Mouse (Mus musculus) left cerebral cortex, postnatal 14 days (tissue): ENCODE measurements at regions not wholly inside any gene's neighbourhood (a gene's known extent, or its start where the extent isn't known, plus 50 kb on each side); places are given as distances from the start of the nearest gene placed in this dataset.
A peak's percentile ranks its signal among the peaks of the same experiment; 100 is the strongest.

Experiments used
- DNase-seq, 2 experiments: peaks; one replicate each; pipeline ENCODE4 v3.0.0; 2021 to 2022; ENCODE audit warnings: low spot score in 2 of 2, mixed read lengths in 1 of 2
- intact Hi-C: fragments of 180-260 bp; cut with DNase I; formaldehyde crosslinking; loops from one replicate; pipeline ENCODE4 v1.15.1; 2025

DNA sequence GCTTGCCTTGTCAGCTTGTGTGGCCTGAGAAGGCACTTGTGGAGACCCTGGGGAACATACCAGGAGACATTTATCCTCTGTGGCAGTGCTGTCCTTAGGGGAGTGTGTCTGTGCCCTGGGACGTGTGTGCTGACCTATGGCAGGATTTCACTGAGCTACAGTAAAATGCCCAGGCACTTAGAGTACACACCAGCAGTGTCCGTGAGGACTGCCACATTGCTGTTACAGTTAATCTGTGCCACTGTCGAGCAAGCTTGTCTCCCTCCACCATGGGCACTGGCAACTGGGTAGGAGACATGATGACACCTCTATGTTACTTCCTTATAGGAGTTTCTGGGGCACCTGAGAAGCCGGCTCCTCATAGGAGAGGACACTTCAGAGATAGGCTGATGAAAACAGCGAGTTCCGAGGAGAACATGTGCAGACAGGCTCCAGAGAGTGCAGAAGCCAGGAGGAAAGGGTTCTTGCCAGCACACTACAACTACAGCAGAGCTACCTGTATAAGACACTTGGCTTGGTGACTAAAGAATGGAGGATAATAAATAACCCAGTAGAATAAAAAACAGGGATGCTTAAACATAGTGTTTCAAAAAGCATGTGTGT, 56.3 kb upstream of the Zfp706 start:
- no peak for DNase-seq
- intact Hi-C loops = no loop called here

DNA sequence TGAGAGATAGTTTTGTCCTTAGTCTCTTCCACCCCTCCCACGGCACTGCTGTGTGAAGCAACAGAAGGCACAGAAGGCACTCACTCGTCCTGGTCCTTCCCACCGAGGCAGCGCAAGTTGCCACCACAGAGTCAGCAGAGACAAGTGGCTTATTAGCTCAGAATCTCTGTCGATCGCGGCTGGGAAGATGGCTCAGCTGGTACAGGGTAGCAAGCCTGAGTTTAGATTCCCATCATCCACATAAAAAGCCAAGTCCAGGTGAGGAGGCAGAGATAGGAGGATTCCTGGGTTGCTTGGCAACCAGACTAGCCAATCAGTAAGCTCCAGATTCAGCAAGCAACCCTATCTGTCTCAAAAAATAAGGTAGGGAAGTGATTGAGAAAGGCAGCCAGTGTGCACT, 55.0 kb upstream of the Zfp706 start:
- DNase-seq = peak; percentile 44 to 47
- intact Hi-C loops = no loop called here

GRCm38 (mm10) chr15:37061501-37061900, 53.9 kb upstream of the Zfp706 start:
- intact Hi-C loops = no loop called here
- no peak for DNase-seq

GRCm38 (mm10) chr15:37060831-37061230, 53.3 kb upstream of the Zfp706 start:
- intact Hi-C loops = no loop called here
- DNase-seq = no peak
